Mouse (Mus musculus): ENCODE measurements around the gene Gxylt2. TPM values are rescaled to one million over a fixed set of nuclear protein-coding genes. Genes with fewer than 3 reads are reported as not detected.

Gxylt2 gene
- polyA plus RNA-seq, 1 experiment: 0.27 TPM

DNA sequence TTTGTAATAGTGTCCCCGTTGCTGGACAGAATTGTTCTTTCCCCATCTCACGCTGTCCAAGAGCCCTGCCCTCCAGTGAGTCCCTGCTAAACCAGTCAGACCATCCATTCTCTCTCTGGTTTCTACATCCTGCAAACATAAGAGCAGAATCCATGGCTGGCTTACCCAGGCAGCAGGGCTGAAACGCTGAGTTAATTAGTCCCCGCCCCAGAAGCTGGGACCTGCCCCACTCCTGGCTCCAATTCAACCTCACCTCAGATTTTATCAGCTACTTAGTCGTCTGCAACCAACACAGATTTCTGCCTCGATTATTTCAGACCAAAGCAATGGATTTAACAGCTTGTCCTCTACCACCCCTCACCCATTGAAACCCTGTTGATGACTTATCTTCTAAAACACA, 91.3 kb downstream of the Gxylt2 start:
- Histone ChIP-seq H3K27ac (ENCODE audit: insufficient read depth, low read length) (no peak overlapping the region), H3K4me1 (ENCODE audit: control insufficient read depth, insufficient read depth, low read length) (no peaks in the 10 kb centered on the region), H3K9me3 (replicated peaks; ENCODE audit: control insufficient read depth, insufficient read depth, low read length, poor library complexity, severe bottlenecking) (no peaks in the 10 kb centered on the region), H3K36me3 (ENCODE audit: control insufficient read depth, insufficient read depth, low read length, poor library complexity, severe bottlenecking) (no peaks in the 10 kb centered on the region), H3K27me3 (ENCODE audit: control insufficient read depth, insufficient read depth, low read length, poor library complexity, severe bottlenecking) (no peaks in the 10 kb centered on the region), H3K4me3 (ENCODE audit: low read depth, low read length) (no peak overlapping the region), H3K9ac (ENCODE audit: low read depth, poor library complexity, severe bottlenecking) (no peak overlapping the region)
- no peak for TF ChIP-seq CTCF (IDR thresholded peaks at IDR 0.05; ENCODE audit: low read depth, low read length)
- no peak for TF ChIP-seq EP300 (IDR thresholded peaks at IDR 0.05; ENCODE audit: insufficient read depth, low read depth, low read length)
- TF ChIP-seq POLR2A (IDR thresholded peaks at IDR 0.05; ENCODE audit: insufficient read depth, low read length): no peak

DNA sequence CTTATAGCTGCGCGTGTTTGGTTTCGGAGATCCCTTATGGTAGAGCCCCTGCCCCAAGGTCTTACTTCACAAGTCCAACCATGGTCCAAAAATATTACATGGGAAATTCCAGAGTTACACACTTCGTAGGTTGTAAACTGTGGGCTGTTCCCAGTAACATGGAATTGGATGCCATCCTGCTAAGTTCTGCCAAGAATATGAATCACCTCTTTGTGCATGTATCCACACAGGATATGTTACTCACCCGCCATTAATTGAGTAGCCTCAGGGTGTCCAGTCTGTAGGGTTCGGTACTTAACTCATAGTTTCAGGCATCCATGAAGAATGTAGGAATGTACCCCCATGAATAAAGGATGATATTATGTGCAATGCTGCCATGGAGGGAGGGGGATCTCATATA, 94.8 kb downstream of the Gxylt2 start:
- no peak for TF ChIP-seq EP300 (IDR thresholded peaks at IDR 0.05; ENCODE audit: insufficient read depth, low read depth, low read length)
- no peak for TF ChIP-seq POLR2A (IDR thresholded peaks at IDR 0.05; ENCODE audit: insufficient read depth, low read length)
- TF ChIP-seq CTCF (IDR thresholded peaks at IDR 0.05; ENCODE audit: low read depth, low read length): no peak
- no peaks in the 10 kb centered on the region for H3K4me1 ChIP-seq (ENCODE audit: control insufficient read depth, insufficient read depth, low read length)
- no peak overlapping the region for H3K9ac ChIP-seq (ENCODE audit: low read depth, poor library complexity, severe bottlenecking)
- H3K36me3 ChIP-seq (ENCODE audit: control insufficient read depth, insufficient read depth, low read length, poor library complexity, severe bottlenecking): no peaks in the 10 kb centered on the region
- H3K27me3 ChIP-seq (ENCODE audit: control insufficient read depth, insufficient read depth, low read length, poor library complexity, severe bottlenecking): no peaks in the 10 kb centered on the region
- H3K9me3 ChIP-seq (replicated peaks; ENCODE audit: control insufficient read depth, insufficient read depth, low read length, poor library complexity, severe bottlenecking): no peaks in the 10 kb centered on the region
- H3K4me3 ChIP-seq (ENCODE audit: low read depth, low read length): no peak overlapping the region
- H3K27ac ChIP-seq (ENCODE audit: insufficient read depth, low read length): no peak overlapping the region

DNA sequence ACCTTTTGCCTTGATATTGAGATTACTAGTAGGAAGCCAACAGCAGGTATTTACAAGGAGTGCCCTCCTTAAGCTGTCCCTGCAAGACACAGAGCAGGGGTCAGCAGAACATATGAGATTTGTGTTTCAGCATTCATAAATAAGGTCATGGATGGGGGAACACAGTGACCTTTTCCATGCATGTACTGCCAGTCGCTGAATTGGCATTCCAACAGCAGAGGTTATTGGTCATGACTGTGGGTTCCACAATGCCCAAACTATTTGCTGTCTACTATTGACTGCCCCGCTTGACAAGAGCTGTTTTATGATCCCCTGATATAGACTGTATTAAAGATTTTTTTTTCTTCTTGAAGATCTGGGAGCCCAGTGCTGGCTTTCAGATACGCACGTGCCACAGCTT, 95.2 kb downstream of the Gxylt2 start:
- H3K27ac ChIP-seq (ENCODE audit: insufficient read depth, low read length): no peak overlapping the region
- H3K4me3 ChIP-seq (ENCODE audit: low read depth, low read length): no peak overlapping the region
- no peaks in the 10 kb centered on the region for H3K27me3 ChIP-seq (ENCODE audit: control insufficient read depth, insufficient read depth, low read length, poor library complexity, severe bottlenecking)
- H3K9me3 ChIP-seq (replicated peaks; ENCODE audit: control insufficient read depth, insufficient read depth, low read length, poor library complexity, severe bottlenecking): no peaks in the 10 kb centered on the region
- TF ChIP-seq EP300 (IDR thresholded peaks at IDR 0.05; ENCODE audit: insufficient read depth, low read depth, low read length): no peak
- TF ChIP-seq POLR2A (IDR thresholded peaks at IDR 0.05; ENCODE audit: insufficient read depth, low read length): no peak
- TF ChIP-seq CTCF (IDR thresholded peaks at IDR 0.05; ENCODE audit: low read depth, low read length): no peak
- H3K4me1 ChIP-seq (ENCODE audit: control insufficient read depth, insufficient read depth, low read length): no peaks in the 10 kb centered on the region
- no peak overlapping the region for H3K9ac ChIP-seq (ENCODE audit: low read depth, poor library complexity, severe bottlenecking)
- no peaks in the 10 kb centered on the region for H3K36me3 ChIP-seq (ENCODE audit: control insufficient read depth, insufficient read depth, low read length, poor library complexity, severe bottlenecking)

DNA sequence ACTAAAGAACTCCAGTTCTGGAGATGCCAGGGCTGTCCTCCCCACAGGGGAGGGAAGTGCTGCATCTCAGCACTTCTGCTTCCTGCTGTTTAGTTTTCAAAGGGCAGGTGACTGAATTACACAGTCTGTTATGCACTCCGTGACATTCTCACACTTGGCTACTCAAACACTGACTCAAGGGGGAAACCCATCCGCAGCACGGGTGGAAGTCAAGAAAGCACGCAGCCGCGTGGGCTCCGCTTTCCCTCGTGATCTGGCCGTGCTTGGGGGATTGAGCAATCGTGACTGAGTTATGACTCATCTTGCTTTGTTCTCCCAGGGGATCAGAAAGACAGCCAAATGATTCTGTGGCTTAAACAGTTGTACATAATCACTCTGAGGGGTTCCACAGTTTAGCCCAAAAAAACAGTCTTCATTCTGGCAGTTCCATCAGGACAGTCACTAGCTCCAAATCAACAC, 96.0 kb downstream of the Gxylt2 start:
- Histone ChIP-seq H3K27ac (ENCODE audit: insufficient read depth, low read length) (no peak overlapping the region), H3K4me3 (ENCODE audit: low read depth, low read length) (no peak overlapping the region), H3K27me3 (ENCODE audit: control insufficient read depth, insufficient read depth, low read length, poor library complexity, severe bottlenecking) (no peaks in the 10 kb centered on the region), H3K9me3 (replicated peaks; ENCODE audit: control insufficient read depth, insufficient read depth, low read length, poor library complexity, severe bottlenecking) (no peaks in the 10 kb centered on the region), H3K36me3 (ENCODE audit: control insufficient read depth, insufficient read depth, low read length, poor library complexity, severe bottlenecking) (no peaks in the 10 kb centered on the region), H3K4me1 (ENCODE audit: control insufficient read depth, insufficient read depth, low read length) (no peaks in the 10 kb centered on the region), H3K9ac (ENCODE audit: low read depth, poor library complexity, severe bottlenecking) (no peak overlapping the region)
- TF ChIP-seq POLR2A (IDR thresholded peaks at IDR 0.05; ENCODE audit: insufficient read depth, low read length) (no peak), CTCF (IDR thresholded peaks at IDR 0.05; ENCODE audit: low read depth, low read length) (no peak), EP300 (IDR thresholded peaks at IDR 0.05; ENCODE audit: insufficient read depth, low read depth, low read length) (no peak)

DNA sequence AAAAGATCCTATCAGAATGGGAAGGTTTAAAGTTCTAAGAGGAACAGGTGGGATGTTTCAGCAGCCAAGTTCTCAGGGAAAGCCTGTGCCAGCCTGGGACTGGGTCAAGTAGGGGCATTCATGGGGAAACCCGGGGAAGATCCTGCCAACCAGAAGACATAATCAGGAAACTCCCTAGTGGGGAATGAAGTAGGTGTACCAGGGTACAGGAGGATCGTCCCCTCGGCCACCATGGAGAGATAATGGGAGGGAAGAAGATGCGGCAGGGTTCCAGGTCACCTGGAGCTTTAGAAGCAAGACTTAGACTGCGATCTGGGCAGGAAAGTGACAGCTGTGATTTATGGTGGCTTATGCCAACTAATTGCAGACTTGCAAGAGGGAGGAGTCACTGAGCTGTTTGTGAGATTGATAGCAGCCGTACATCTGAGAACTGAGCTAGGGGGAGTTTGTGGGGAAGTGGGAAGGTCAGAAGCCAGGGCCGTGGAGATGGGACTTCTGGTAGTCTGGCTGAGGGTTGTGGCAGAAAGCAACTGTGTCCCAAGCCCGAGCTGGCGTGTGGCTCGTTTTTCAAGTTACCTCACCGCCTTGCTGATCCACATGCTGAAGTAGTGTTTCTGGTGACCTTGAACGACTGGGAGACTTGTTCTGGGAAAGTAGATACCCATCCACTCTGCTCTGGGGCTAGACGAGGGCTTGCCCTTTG, 98.0 kb downstream of the Gxylt2 start:
- no peak overlapping the region for H3K9ac ChIP-seq (ENCODE audit: low read depth, poor library complexity, severe bottlenecking)
- no peaks in the 10 kb centered on the region for H3K9me3 ChIP-seq (replicated peaks; ENCODE audit: control insufficient read depth, insufficient read depth, low read length, poor library complexity, severe bottlenecking)
- H3K36me3 ChIP-seq (ENCODE audit: control insufficient read depth, insufficient read depth, low read length, poor library complexity, severe bottlenecking): no peaks in the 10 kb centered on the region
- TF ChIP-seq POLR2A (IDR thresholded peaks at IDR 0.05; ENCODE audit: insufficient read depth, low read length) (no peak), EP300 (IDR thresholded peaks at IDR 0.05; ENCODE audit: insufficient read depth, low read depth, low read length) (no peak), CTCF (IDR thresholded peaks at IDR 0.05; ENCODE audit: low read depth, low read length) (no peak)
- H3K27me3 ChIP-seq (ENCODE audit: control insufficient read depth, insufficient read depth, low read length, poor library complexity, severe bottlenecking): no peaks in the 10 kb centered on the region; the same call in 1 of the 2 replicates
- H3K4me1 ChIP-seq (ENCODE audit: control insufficient read depth, insufficient read depth, low read length): no peaks in the 10 kb centered on the region
- H3K4me3 ChIP-seq (ENCODE audit: low read depth, low read length): no peak overlapping the region
- H3K27ac ChIP-seq (ENCODE audit: insufficient read depth, low read length): no peak overlapping the region

DNA sequence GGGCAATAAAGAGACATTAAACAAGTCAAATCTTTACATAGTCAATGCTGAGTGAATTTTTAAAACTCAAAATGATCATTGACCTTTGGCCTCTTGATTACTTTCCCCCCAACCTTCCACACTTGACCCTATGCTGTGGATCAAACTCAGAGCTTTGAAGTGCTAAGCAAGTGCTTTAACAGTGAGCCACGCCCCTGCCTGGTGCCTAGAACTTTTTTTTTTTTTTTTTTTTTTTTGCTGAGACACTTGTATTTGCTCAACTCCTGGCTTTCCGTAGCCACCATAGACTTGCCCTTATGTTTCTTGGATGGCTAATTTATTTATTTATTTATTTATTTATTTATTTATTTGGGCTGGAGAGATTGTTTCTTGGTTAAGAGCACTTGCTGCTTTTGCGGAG, 98.7 kb downstream of the Gxylt2 start:
- Histone ChIP-seq H3K27ac (ENCODE audit: insufficient read depth, low read length) (no peak overlapping the region), H3K36me3 (ENCODE audit: control insufficient read depth, insufficient read depth, low read length, poor library complexity, severe bottlenecking) (no peaks in the 10 kb centered on the region), H3K9me3 (replicated peaks; ENCODE audit: control insufficient read depth, insufficient read depth, low read length, poor library complexity, severe bottlenecking) (no peaks in the 10 kb centered on the region), H3K27me3 (ENCODE audit: control insufficient read depth, insufficient read depth, low read length, poor library complexity, severe bottlenecking) (no peaks in the 10 kb centered on the region; the same call in 1 of the 2 replicates), H3K9ac (ENCODE audit: low read depth, poor library complexity, severe bottlenecking) (no peak overlapping the region), H3K4me1 (ENCODE audit: control insufficient read depth, insufficient read depth, low read length) (no peaks in the 10 kb centered on the region), H3K4me3 (ENCODE audit: low read depth, low read length) (no peak overlapping the region)
- TF ChIP-seq CTCF (IDR thresholded peaks at IDR 0.05; ENCODE audit: low read depth, low read length): no peak
